Mouse (Mus musculus) liver, adult (tissue): ENCODE measurements around the gene Cpe.

Experiments used
- GATA4 ChIP-seq: IDR thresholded peaks from 2 replicates; pipeline ENCODE4 v1.6.1; 2014; ENCODE audit warnings: mild to moderate bottlenecking, low read length; ENCODE audit not compliant: insufficient replicate concordance

Cpe gene

DNA sequence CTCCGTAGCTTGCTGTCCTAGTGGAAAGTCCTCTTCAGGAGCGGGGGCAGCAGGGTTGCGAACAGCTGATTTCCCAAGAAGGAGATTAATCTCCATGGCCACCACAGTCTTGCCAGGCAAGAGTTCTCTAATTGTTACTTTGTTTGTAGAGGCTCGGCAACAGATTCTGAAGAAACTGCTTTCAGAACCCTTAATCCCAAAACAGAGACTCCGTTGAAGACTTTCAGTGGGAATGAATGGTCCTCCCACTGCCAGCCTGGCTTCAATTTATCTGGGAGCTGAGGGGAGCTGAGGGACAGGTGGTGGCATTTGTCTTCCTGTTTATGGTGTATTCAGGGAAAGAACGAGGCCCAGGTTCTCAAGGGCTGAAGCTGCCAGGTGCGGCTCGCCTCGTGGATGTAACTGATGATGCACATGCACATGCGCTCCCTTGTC is 68.2 kb downstream of the Cpe start:
- no peak for TF ChIP-seq GATA4

DNA sequence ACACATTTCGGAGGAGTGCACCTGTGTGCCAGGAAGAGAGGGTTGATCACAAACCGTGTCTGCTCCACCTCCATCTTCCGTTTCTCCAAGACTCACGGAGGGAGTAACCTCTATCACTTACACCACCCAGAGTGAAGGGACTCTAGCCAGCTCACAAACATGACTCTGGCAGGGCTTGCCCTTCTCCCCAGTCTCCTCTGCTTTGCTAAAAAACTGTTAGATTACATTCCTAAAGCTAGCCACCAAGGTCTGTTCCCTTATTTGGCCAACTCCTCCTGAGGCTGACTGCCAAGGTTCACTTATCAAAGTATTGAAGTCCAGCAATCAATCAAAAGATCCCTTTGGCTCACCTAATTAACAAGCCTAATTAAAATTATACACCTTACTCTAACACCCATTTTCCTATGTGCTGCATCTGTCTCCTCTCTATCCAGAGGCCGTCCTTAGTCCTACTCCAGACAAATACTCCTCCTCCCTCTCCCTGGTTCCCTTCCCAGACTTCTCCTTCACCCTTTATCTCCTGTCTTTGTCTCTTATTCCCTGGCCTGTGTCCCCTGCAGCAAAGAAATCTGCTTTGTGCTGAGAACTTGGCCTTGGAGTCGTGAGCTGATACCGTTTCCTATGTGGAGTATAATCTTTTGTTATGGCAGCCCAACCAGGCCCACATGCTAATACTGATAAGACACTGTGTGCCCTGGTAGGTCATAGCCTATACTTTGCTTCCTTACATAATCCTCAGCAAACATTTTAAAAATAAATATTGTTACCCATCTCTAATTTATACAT is 72.3 kb downstream of the Cpe start:
- no peak for TF ChIP-seq GATA4

GRCm38 (mm10) chr8:64619661-64620060 is 73.2 kb downstream of the Cpe start:
- no peak for TF ChIP-seq GATA4

GRCm38 (mm10) chr8:64618618-64619017 is 74.2 kb downstream of the Cpe start:
- no peak for TF ChIP-seq GATA4

DNA sequence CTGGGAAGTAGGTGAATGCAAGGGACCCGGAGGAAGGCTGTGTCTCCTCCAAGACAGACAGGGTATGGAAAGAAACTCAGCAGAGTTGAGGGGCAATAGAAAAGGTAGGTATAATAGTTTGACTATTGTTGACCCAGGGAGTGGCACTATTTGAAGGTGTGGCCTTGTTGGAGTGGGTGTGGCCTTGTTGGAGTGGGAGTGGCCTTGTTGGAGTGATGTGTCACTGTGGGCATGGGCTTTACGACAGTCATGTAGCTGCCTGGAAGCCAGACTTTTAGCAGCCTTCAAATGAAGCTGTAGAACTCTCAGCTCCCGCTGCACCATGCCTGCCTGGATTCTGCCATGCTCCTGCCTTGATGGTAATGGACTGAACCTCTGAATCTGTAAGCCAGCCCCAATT is 76.3 kb downstream of the Cpe start:
- no peak for TF ChIP-seq GATA4

- no peak for TF ChIP-seq GATA4
Observed at GRCm38 (mm10) chr8:64615459-64615858, 77.4 kb downstream of the Cpe start.

DNA sequence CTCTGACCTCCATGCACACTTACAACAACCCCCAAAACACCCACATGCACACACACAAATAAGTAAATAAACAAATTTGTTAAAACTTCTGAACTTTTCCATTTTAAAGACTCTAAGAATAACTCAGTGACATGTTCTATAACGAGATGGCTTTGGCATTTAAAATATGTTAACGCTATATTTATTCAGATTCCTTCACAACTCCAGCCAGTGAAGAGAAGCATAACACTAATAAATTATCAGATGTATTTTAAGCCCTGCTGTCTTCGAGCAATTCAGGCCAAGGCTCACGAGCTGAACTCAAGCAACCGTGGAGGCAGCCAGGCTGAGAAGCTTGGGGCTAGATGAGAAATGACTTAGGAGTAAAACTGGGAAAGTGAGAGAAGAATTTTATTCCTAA is 79.2 kb downstream of the Cpe start:
- no peak for TF ChIP-seq GATA4

GRCm38 (mm10) chr8:64611210-64611974 is 81.5 kb downstream of the Cpe start:
- no peak for TF ChIP-seq GATA4

- TF ChIP-seq GATA4: no peak
Observed at GRCm38 (mm10) chr8:64608931-64609330, 83.9 kb downstream of the Cpe start.

DNA sequence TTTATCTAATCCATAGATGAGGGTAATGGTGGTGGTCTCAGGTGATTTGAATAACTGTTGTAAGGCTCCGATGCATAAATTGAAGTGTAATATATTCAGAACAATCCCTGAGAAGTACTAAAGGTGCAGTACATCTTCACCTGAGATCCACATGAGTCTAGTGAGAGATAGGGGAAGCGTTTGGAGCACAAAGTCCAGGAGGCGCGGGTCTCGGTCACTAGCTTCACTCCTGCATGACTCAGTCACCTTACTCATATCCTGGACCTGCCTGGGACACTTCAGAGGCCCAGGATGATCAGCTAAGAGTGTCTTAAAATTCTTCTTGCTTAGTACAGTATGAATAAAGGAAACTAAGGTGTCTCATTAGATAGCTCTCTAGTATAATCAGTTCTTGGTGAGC is 86.8 kb downstream of the Cpe start:
- TF ChIP-seq GATA4: no peak

GRCm38 (mm10) chr8:64598206-64598605 is 94.6 kb downstream of the Cpe start:
- no peak for TF ChIP-seq GATA4

- TF ChIP-seq GATA4: no peak
Observed at GRCm38 (mm10) chr8:64597042-64597970, 95.5 kb downstream of the Cpe start.

DNA sequence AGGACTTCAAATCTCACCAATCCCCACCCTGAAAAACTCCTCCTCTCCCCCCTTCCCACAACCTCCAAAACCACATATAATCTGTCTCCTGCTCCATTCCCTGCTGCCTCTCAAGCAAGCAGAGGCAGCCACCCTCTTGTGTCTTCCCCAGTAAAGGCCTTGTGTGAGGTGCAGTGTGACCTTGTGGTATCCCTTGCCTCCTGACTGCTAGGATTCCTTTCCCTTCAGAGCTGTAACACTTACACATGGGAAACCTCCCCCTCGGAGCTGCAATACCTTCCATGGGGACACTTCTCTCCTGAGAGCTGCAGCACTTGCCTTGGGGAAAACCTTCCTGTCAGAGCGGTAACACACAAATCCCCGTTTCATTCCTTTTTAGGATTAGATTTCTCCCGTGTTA is 96.5 kb downstream of the Cpe start:
- TF ChIP-seq GATA4: no peak

GRCm38 (mm10) chr8:64590456-64590855 is 102.4 kb downstream of the Cpe start:
- no peak for TF ChIP-seq GATA4

DNA sequence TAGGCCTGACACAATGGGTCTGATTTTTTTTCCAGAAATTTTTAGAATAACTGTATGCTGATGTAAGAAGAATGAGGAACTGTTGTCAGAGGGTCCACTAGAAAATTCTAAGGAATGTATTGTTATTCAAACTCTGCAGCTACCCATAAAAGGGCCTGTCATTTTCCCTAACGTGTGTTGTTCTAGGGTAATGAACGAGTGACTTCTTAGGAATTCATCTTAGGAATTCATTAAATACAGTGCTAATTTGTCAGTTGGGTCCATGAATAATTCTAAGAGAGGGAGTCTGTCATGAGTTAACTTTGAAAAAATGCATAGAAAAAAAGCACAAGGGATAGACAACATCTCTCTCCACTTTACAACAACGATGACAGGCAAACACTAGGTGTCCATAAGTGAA is 110.0 kb downstream of the Cpe start:
- TF ChIP-seq GATA4: no peak
